Mouse (Mus musculus) bone marrow, adult 2 months (tissue): ENCODE results near the gene Agrp.

ENCODE experiments used
- CTCF ChIP-seq: fragments of 200-500 bp; IDR thresholded peaks from 2 replicates; pipeline ENCODE4 v1.5.1; 2011; ENCODE audit warnings: low read length, control low read depth; ENCODE audit not compliant: control insufficient read depth, insufficient read depth
- POLR2A ChIP-seq: fragments of 200-500 bp; IDR thresholded peaks from 2 replicates; pipeline ENCODE4 v1.6.1; 2011; ENCODE audit warnings: low read depth, mild to moderate bottlenecking, control low read depth, low read length, borderline replicate concordance; ENCODE audit not compliant: control insufficient read depth

DNA sequence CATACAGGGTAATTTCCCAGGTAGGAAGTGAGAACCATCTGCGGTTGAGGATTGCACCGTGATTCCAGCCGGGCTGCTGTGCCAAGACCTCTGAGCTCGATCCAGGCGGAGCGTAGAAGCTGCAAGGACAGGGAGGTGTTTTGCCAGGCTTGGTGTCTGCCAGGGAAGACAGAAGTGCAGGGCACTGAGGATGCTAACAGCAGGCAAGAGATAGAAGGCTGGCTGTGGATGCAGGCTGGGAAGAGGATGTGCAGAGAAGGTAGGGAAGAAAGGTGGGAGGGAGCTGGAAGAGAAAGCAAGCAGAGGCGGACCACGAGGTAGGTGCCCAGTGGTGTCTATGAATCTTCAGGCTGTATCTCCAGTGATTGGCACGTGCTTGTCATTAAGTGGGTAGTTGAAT, 25.4 kb downstream of the Agrp start:
- TF ChIP-seq POLR2A, result no peak
- TF ChIP-seq CTCF, result no peak
